Mouse (Mus musculus): ENCODE measurements around the gene 4933405L10Rik.

The 4933405L10Rik gene

DNA sequence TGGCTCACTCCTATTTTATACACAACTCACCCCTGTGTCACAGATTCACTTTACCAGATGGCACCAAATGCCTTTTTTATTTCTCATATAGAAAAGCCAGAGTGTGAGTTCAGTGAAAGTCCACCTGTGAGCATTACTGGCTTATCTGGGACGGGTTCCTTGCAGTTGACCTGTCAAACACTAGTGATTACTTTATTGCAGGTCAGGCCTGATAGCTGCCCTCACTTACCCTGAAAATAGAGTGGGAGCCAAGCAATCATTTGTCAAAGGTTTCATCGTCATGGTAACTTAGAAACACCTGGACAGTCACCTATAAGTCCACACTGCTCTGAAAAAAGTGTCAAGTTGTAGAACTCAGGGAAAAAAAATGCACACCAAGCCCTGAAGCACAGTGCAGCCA, 47.2 kb downstream of the 4933405L10Rik start:
- DNase-seq (ENCODE audit: low spot score): no peak

DNA sequence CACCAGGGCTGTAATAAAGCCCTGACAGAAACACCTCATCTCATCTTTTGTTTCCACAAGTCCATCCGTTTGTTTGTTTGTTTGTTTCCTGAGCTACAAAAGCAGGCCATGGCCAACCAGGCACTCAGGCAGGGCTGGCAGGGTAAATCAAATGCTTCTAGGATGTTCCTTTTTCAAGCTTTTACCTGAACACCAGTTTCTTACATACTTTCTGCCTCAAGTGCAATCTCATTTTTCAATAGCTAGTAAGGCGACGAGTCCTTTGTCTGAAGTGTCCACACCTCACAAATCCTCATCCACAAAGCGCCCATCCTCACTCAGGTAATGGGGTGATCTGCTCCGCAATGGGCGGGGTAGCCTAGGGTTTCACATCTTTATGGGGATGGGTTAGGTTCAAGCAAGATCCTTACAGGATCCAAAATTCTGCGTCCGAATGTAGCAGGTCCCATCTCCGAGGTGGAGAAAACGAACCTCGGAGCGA, 50.4 kb downstream of the 4933405L10Rik start:
- DNase-seq (ENCODE audit: low spot score): no peak

DNA sequence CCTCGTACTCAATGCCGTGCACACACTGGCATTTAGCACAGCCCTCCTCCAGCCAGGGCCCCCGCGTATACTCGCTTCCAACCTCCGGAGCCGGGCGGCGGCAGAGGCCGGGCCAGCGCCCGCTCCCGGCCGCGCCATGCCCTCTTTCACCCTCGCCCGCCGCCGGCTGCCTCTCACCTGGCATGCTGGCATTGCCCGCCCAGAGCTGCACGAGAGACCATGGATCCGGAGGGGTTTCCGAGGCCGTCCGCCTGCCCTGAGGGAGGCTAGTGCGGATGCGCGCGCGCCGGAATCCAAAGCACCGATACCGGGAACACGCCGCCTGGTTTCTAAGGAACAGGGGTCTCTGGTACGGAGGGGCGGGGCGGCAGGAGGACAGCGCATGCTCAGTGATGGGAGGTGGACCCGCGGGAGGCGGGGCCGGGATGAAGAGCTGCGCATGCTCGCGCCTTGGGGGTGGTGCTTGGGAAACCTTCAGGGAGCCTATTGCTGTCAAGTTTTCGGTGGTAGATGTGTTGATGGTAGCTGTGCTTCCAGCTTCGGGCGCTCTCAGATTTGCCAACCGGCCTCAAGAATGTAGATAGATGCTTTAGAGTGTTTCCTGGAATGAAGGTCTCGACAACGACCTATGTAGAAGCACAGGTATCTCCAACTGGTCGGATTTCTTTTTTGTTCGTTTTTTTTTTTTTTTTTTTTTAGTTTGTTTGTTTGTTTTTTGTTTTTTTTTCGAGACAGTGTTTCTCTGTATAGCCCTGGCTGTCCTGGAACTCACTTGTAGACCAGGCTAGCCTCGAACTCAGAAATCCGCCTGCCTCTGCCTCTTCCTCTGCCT, 51.0 kb downstream of the 4933405L10Rik start, which contains the start of gene Gfod2:
Gfod2 (minus strand) TSS at position 388 of the 832 bp plus-strand sequence.
- DNase-seq (ENCODE audit: low spot score): peak; percentile 90

Data from layer of hippocampus, adult 9-10 months (tissue).